Mouse (Mus musculus): ENCODE data around the gene Supt20. TPM values are rescaled to one million over a fixed set of nuclear protein-coding genes. Genes with fewer than 3 reads are reported as not detected.

Gene Supt20
- polyA plus RNA-seq, 1 experiment: not detected

- TF ChIP-seq POLR2A (IDR thresholded peaks at IDR 0.05; ENCODE audit: insufficient read depth, low read depth, low read length): no peak
- no peak for TF ChIP-seq CTCF (IDR thresholded peaks at IDR 0.05; ENCODE audit: insufficient read depth, low read depth, low read length)
- Histone ChIP-seq H3K4me1 (ENCODE audit: control insufficient read depth, insufficient read depth, low read length) (no peaks in the 10 kb centered on the region), H3K4me3 (ENCODE audit: insufficient read depth, low read depth, low read length) (no peak overlapping the region), H3K27ac (ENCODE audit: insufficient read depth, low read depth, low read length) (no peak overlapping the region)
- 92% methylated on average over 3 of the region's 3 CpGs for WGBS
Measured at GRCm38 (mm10) chr3:54668141-54668540, 24.5 kb upstream of the Supt20 start.

DNA sequence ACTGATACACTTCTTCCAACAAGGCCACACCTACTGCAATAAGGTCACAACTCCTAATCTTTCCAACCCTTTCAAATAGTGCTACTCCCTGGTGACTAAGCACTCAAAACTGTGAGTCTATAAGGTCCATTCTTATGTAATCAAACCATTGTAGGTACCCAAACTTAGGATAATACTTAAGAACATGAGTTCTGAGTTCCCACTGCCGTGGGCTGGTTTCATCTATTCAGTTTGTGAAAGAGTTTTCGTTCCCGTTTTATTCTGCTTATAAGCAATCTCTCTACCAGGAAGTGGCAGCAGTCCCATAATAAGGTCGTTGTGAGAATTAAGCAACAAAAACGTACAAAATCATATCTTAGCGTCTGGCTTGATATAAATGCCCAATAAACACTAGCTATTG, 23.9 kb upstream of the Supt20 start:
- no peak overlapping the region for H3K4me3 ChIP-seq (ENCODE audit: insufficient read depth, low read depth, low read length)
- H3K4me1 ChIP-seq (ENCODE audit: control insufficient read depth, insufficient read depth, low read length): no peaks in the 10 kb centered on the region
- 79% methylated on average over 6 of the region's 6 CpGs for WGBS
- TF ChIP-seq CTCF (IDR thresholded peaks at IDR 0.05; ENCODE audit: insufficient read depth, low read depth, low read length): no peak
- TF ChIP-seq POLR2A (IDR thresholded peaks at IDR 0.05; ENCODE audit: insufficient read depth, low read depth, low read length): no peak
- H3K27ac ChIP-seq (ENCODE audit: insufficient read depth, low read depth, low read length): no peak overlapping the region

- H3K4me3 ChIP-seq (ENCODE audit: insufficient read depth, low read depth, low read length): no peak overlapping the region
- H3K4me1 ChIP-seq (ENCODE audit: control insufficient read depth, insufficient read depth, low read length): no peaks in the 10 kb centered on the region
- TF ChIP-seq CTCF (IDR thresholded peaks at IDR 0.05; ENCODE audit: insufficient read depth, low read depth, low read length): no peak
- TF ChIP-seq POLR2A (IDR thresholded peaks at IDR 0.05; ENCODE audit: insufficient read depth, low read depth, low read length): no peak
- 91% methylated on average over 6 of the region's 6 CpGs for WGBS
- H3K27ac ChIP-seq (ENCODE audit: insufficient read depth, low read depth, low read length): no peak overlapping the region
Measured at GRCm38 (mm10) chr3:54669559-54669958, 23.0 kb upstream of the Supt20 start.

DNA sequence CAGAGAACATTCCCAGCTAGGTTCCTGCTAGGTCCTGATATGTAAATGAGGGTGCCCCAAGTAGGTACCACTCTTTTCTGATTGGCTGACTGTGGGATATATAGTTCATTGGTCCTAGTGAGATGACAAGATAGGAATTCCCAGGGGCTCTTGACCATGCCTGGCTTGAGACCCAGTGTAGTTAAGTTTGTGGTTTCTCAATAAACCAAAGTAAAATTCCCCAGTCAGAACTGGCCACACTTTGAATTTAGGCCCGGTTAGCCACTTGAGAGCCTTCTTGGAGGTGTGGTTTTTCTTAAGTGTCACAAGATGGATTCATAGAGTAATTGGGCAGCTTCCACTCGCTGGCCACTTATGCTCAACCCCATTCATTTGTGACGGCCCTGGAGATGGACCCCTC, 20.5 kb upstream of the Supt20 start:
- TF ChIP-seq POLR2A (IDR thresholded peaks at IDR 0.05; ENCODE audit: insufficient read depth, low read depth, low read length) (no peak), CTCF (IDR thresholded peaks at IDR 0.05; ENCODE audit: insufficient read depth, low read depth, low read length) (no peak)
- Histone ChIP-seq H3K27ac (ENCODE audit: insufficient read depth, low read depth, low read length) (no peak overlapping the region), H3K4me3 (ENCODE audit: insufficient read depth, low read depth, low read length) (no peak overlapping the region), H3K4me1 (ENCODE audit: control insufficient read depth, insufficient read depth, low read length) (no peaks in the 10 kb centered on the region)
- 52% methylated on average over 3 of the region's 3 CpGs for WGBS

- 38% methylated on average over 13 of the region's 13 CpGs for WGBS
- TF ChIP-seq POLR2A (IDR thresholded peaks at IDR 0.05; ENCODE audit: insufficient read depth, low read depth, low read length): no peak
- no peak for TF ChIP-seq CTCF (IDR thresholded peaks at IDR 0.05; ENCODE audit: insufficient read depth, low read depth, low read length)
- Histone ChIP-seq H3K4me3 (ENCODE audit: insufficient read depth, low read depth, low read length) (no peak overlapping the region), H3K4me1 (ENCODE audit: control insufficient read depth, insufficient read depth, low read length) (no peaks in the 10 kb centered on the region), H3K27ac (ENCODE audit: insufficient read depth, low read depth, low read length) (no peak overlapping the region)
Measured at GRCm38 (mm10) chr3:54672557-54673529, 19.8 kb upstream of the Supt20 start.

GRCm38 (mm10) chr3:54676818-54677217, 15.8 kb upstream of the Supt20 start:
- Histone ChIP-seq H3K4me1 (ENCODE audit: control insufficient read depth, insufficient read depth, low read length) (no peaks in the 10 kb centered on the region), H3K27ac (ENCODE audit: insufficient read depth, low read depth, low read length) (no peak overlapping the region), H3K4me3 (ENCODE audit: insufficient read depth, low read depth, low read length) (no peak overlapping the region)
- 86% methylated on average over 2 of the region's 2 CpGs for WGBS
- no peak for TF ChIP-seq POLR2A (IDR thresholded peaks at IDR 0.05; ENCODE audit: insufficient read depth, low read depth, low read length)

GRCm38 (mm10) chr3:54681310-54682204, 11.1 kb upstream of the Supt20 start:
- no peak overlapping the region for H3K27ac ChIP-seq (ENCODE audit: insufficient read depth, low read depth, low read length)
- 82% methylated on average over 6 of the region's 6 CpGs for WGBS
- H3K4me1 ChIP-seq (ENCODE audit: control insufficient read depth, insufficient read depth, low read length): no peaks in the 10 kb centered on the region
- no peak overlapping the region for H3K4me3 ChIP-seq (ENCODE audit: insufficient read depth, low read depth, low read length)
- TF ChIP-seq CTCF (IDR thresholded peaks at IDR 0.05; ENCODE audit: insufficient read depth, low read depth, low read length): no peak
- no peak for TF ChIP-seq POLR2A (IDR thresholded peaks at IDR 0.05; ENCODE audit: insufficient read depth, low read depth, low read length)

DNA sequence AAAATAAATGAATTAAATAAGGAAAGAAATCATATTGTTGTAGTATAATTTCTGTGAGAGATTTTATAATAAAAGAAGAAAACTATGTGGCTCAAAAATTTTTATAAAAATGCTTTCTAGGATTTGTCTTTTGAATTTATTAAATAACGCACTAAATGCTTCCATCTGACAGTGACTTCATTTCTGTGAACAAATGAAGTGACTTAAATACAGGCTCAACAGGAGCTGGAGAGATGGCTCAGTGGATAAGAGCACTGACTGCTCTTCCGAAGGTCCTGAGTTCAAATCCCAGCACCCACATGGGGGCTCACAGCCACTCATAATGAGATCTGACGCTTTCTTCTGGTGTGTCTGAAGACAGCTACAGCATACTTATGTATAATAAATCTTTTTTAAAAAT, 7.4 kb upstream of the Supt20 start:
- TF ChIP-seq POLR2A (IDR thresholded peaks at IDR 0.05; ENCODE audit: insufficient read depth, low read depth, low read length) (no peak), CTCF (IDR thresholded peaks at IDR 0.05; ENCODE audit: insufficient read depth, low read depth, low read length) (no peak)
- no peaks in the 10 kb centered on the region for H3K4me1 ChIP-seq (ENCODE audit: control insufficient read depth, insufficient read depth, low read length)

GRCm38 (mm10) chr3:54687245-54687644, 5.4 kb upstream of the Supt20 start:
- no peak overlapping the region for H3K27ac ChIP-seq (ENCODE audit: insufficient read depth, low read depth, low read length)
- peaks cover 3% of the 10 kb centered on the region for H3K4me1 ChIP-seq (ENCODE audit: control insufficient read depth, insufficient read depth, low read length)
- 63% methylated on average over 2 of the region's 2 CpGs for WGBS
- H3K4me3 ChIP-seq (ENCODE audit: insufficient read depth, low read depth, low read length): no peak overlapping the region
- no peak for TF ChIP-seq POLR2A (IDR thresholded peaks at IDR 0.05; ENCODE audit: insufficient read depth, low read depth, low read length)
- no peak for TF ChIP-seq CTCF (IDR thresholded peaks at IDR 0.05; ENCODE audit: insufficient read depth, low read depth, low read length)

More for the DNA sequence above, 7.4 kb upstream of the Supt20 start:
- 98% methylated on average over 3 of the region's 3 CpGs for WGBS
- Histone ChIP-seq H3K4me3 (ENCODE audit: insufficient read depth, low read depth, low read length) (no peak overlapping the region), H3K27ac (ENCODE audit: insufficient read depth, low read depth, low read length) (no peak overlapping the region)
